Mouse (Mus musculus) hindbrain, embryonic 11.5 days (tissue): Measurements from ENCODE around the gene Arhgap29. TPM values are rescaled to one million over a fixed set of nuclear protein-coding genes. Genes with fewer than 3 reads are reported as not detected.

ENCODE experiments used
- ATAC-seq: fragments of 200-750 bp; cut with Nextera tagmentation; 2 replicates; pipeline ENCODE4 v1.8.0; 2017; ENCODE audit warnings: mild to moderate bottlenecking, moderate TSS enrichment, moderate library complexity; ENCODE audit not compliant: low FRiP score
- DNase-seq: peaks from one replicate; pipeline ENCODE4 v3.0.0-alpha.2; 2015; ENCODE audit warnings: low spot score
- H3K27ac ChIP-seq: fragments of 300-500 bp; sonication (generic); 2 replicates; pipeline ENCODE4 v1.5.1; 2014; ENCODE audit warnings: mild to moderate bottlenecking, low read depth, low read length
- H3K27me3 ChIP-seq: fragments of 300-500 bp; sonication (generic); 2 replicates; pipeline ENCODE4 v1.6.1; 2014; ENCODE audit warnings: mild to moderate bottlenecking, low read length, moderate library complexity, mixed read lengths; ENCODE audit not compliant: control insufficient read depth, insufficient read depth
- H3K36me3 ChIP-seq: fragments of 300-500 bp; sonication (generic); 2 replicates; pipeline ENCODE4 v1.6.1; 2014; ENCODE audit warnings: mild to moderate bottlenecking, low read length, moderate library complexity, mixed read lengths; ENCODE audit not compliant: control insufficient read depth, insufficient read depth
- H3K4me1 ChIP-seq: fragments of 300-500 bp; sonication (generic); replicated peaks from 2 replicates; pipeline ENCODE4 v1.6.1; 2014; ENCODE audit warnings: low read length, mixed read lengths; ENCODE audit not compliant: control insufficient read depth, insufficient read depth
- H3K4me2 ChIP-seq: fragments of 300-500 bp; sonication (generic); replicated peaks from 2 replicates; pipeline ENCODE4 v1.6.1; 2014; ENCODE audit warnings: mild to moderate bottlenecking, low read depth, low read length
- H3K4me3 ChIP-seq: fragments of 300-500 bp; sonication (generic); 2 replicates; pipeline ENCODE4 v1.5.1; 2014; ENCODE audit warnings: low read depth, low read length
- H3K9ac ChIP-seq: fragments of 300-500 bp; sonication (generic); 2 replicates; pipeline ENCODE4 v1.6.1; 2014; ENCODE audit warnings: low read depth, low read length
- H3K9me3 ChIP-seq: fragments of 300-500 bp; sonication (generic); 2 replicates; pipeline ENCODE4 v1.6.1; 2016; ENCODE audit warnings: low read length; ENCODE audit not compliant: control insufficient read depth
- WGBS: fragments of 180-500 bp; shearing (Covaris S2); extraction: QIAGEN DNeasy Blood & Tissue Kit; methylation state at CpG from one replicate; pipeline ENCODE4 v1.1.7; 2014; 5-methylcytosine and 5-hydroxymethylcytosine counted together
- polyA plus RNA-seq: library from polyadenylated mRNA; unstranded; fragments of >200 nt; fragmentation: Nextera tagmentation; extraction: Ambion mirVana; gene quantifications from 2 replicates; pipeline ENCODE4 v1.2.1, GENCODE M21; 2014

Arhgap29 gene
- polyA plus RNA-seq, 1 experiment from 2014 or later, result 36.1 TPM

GRCm38 (mm10) chr3:122010292-122010691 lies 58.0 kb downstream of the Arhgap29 start:
- no peak for ATAC-seq
- Histone ChIP-seq H3K9ac (no peak overlapping the region), H3K4me3 (no peak overlapping the region), H3K27ac (no peak overlapping the region), H3K36me3 (no peaks in the 10 kb centered on the region), H3K9me3 (no peaks in the 10 kb centered on the region), H3K4me2 (no peak overlapping the region), H3K27me3 (no peaks in the 10 kb centered on the region), H3K4me1 (no peaks in the 10 kb centered on the region)
- no peak for DNase-seq
- 89% methylated on average over 5 of the region's 5 CpGs for WGBS

GRCm38 (mm10) chr3:122012464-122012863 lies 60.1 kb downstream of the Arhgap29 start:
- Histone ChIP-seq H3K27ac (no peak overlapping the region), H3K9ac (no peak overlapping the region), H3K9me3 (no peaks in the 10 kb centered on the region), H3K4me3 (no peak overlapping the region), H3K36me3 (no peaks in the 10 kb centered on the region), H3K27me3 (no peaks in the 10 kb centered on the region), H3K4me2 (no peak overlapping the region), H3K4me1 (no peaks in the 10 kb centered on the region)
- DNase-seq (no peak), ATAC-seq (no peak)
- 81% methylated on average over 1 of the region's 1 CpGs for WGBS

- H3K27ac ChIP-seq, result no peak overlapping the region
- H3K9me3 ChIP-seq, result no peaks in the 10 kb centered on the region
- no peak for DNase-seq
- no peak overlapping the region for H3K9ac ChIP-seq
- ATAC-seq, result no peak
- no peaks in the 10 kb centered on the region for H3K36me3 ChIP-seq
- no peaks in the 10 kb centered on the region for H3K27me3 ChIP-seq
- H3K4me1 ChIP-seq, result no peaks in the 10 kb centered on the region
- WGBS, result 95% methylated on average over 7 of the region's 7 CpGs
- no peak overlapping the region for H3K4me2 ChIP-seq
- H3K4me3 ChIP-seq, result no peak overlapping the region
Measured at GRCm38 (mm10) chr3:122018421-122018820, 66.1 kb downstream of the Arhgap29 start.

- Histone ChIP-seq H3K36me3 (no peaks in the 10 kb centered on the region), H3K4me2 (no peak overlapping the region), H3K9ac (no peak overlapping the region), H3K4me1 (no peaks in the 10 kb centered on the region), H3K27me3 (no peaks in the 10 kb centered on the region), H3K27ac (no peak overlapping the region), H3K9me3 (no peaks in the 10 kb centered on the region), H3K4me3 (no peak overlapping the region)
- 90% methylated on average over 5 of the region's 5 CpGs for WGBS
- DNase-seq (no peak), ATAC-seq (no peak)
Measured at GRCm38 (mm10) chr3:122019159-122019558, 66.8 kb downstream of the Arhgap29 start.

- no peak for DNase-seq
- no peaks in the 10 kb centered on the region for H3K36me3 ChIP-seq
- H3K4me2 ChIP-seq, result no peak overlapping the region
- H3K4me1 ChIP-seq, result no peaks in the 10 kb centered on the region
- H3K27ac ChIP-seq, result no peak overlapping the region
- H3K27me3 ChIP-seq, result no peaks in the 10 kb centered on the region
- H3K9me3 ChIP-seq, result no peaks in the 10 kb centered on the region
- no peak overlapping the region for H3K9ac ChIP-seq
- ATAC-seq, result no peak
- H3K4me3 ChIP-seq, result no peak overlapping the region
- 78% methylated on average over 8 of the region's 8 CpGs for WGBS
Measured at GRCm38 (mm10) chr3:122021029-122021652, 68.8 kb downstream of the Arhgap29 start.

DNA sequence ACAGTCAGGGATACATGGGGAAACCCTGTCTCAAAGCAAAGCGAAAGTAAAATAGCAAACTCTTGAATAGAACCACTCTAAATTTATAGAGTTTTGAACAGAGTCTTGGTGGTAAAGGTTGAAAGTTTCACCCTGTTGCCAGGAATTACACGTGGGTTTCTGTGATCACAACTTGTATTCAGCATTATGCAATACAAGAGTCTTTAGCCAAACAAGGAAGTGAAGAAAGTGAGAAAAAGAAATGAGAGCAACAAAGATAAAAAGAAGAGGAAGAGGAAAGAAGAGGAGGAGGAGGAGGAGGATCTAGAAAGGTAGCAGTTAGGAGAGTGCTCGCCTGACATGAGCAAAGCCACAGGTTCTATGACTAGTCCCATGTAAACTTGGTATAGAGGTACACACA lies 70.0 kb downstream of the Arhgap29 start:
- Histone ChIP-seq H3K36me3 (no peaks in the 10 kb centered on the region), H3K27ac (no peak overlapping the region), H3K4me2 (no peak overlapping the region), H3K9ac (no peak overlapping the region), H3K4me3 (no peak overlapping the region), H3K27me3 (no peaks in the 10 kb centered on the region), H3K9me3 (no peaks in the 10 kb centered on the region), H3K4me1 (no peaks in the 10 kb centered on the region)
- DNase-seq (no peak), ATAC-seq (no peak)
- WGBS, result 93% methylated on average over 3 of the region's 3 CpGs

DNA sequence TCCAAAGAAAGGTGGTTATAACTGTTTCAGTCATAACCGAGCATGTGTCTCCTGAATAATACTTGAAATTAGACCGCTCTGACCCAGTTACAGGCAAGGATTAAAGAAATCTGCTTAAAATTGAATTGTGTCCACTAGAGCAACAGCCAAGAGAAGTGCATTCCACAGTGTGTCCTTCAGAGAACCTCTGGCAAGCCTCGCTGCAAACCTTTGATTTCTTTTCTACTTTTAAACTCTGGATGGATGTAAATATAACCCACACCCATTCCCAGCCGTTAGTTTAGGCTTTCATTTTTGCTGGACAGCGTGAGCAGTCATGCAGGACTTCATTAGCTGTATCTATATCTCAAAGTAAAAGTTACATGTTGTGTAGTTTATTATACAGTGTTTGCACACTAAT lies 74.3 kb downstream of the Arhgap29 start:
- ATAC-seq, result no peak
- Histone ChIP-seq H3K36me3 (no peaks in the 10 kb centered on the region), H3K27ac (no peak overlapping the region), H3K9ac (no peak overlapping the region), H3K4me2 (no peak overlapping the region), H3K9me3 (no peaks in the 10 kb centered on the region), H3K27me3 (no peaks in the 10 kb centered on the region), H3K4me1 (no peaks in the 10 kb centered on the region), H3K4me3 (no peak overlapping the region)
- WGBS, result 82% methylated on average over 5 of the region's 5 CpGs
- DNase-seq, result no peak

- Histone ChIP-seq H3K27ac (no peak overlapping the region), H3K9ac (no peak overlapping the region), H3K4me2 (no peak overlapping the region), H3K9me3 (no peaks in the 10 kb centered on the region), H3K27me3 (no peaks in the 10 kb centered on the region), H3K4me3 (no peak overlapping the region), H3K36me3 (no peaks in the 10 kb centered on the region), H3K4me1 (no peaks in the 10 kb centered on the region)
- WGBS, result 94% methylated on average over 8 of the region's 8 CpGs
- DNase-seq (no peak), ATAC-seq (no peak)
Measured at GRCm38 (mm10) chr3:122027776-122028175, 75.4 kb downstream of the Arhgap29 start.

GRCm38 (mm10) chr3:122033248-122033837 lies 81.0 kb downstream of the Arhgap29 start:
- DNase-seq (no peak), ATAC-seq (no peak)
- Histone ChIP-seq H3K4me1 (no peaks in the 10 kb centered on the region; the same call in 1 of the 2 replicates), H3K36me3 (no peaks in the 10 kb centered on the region), H3K4me2 (no peak overlapping the region), H3K4me3 (no peak overlapping the region), H3K27ac (no peak overlapping the region), H3K27me3 (no peaks in the 10 kb centered on the region), H3K9me3 (no peaks in the 10 kb centered on the region), H3K9ac (no peak overlapping the region)
- 69% methylated on average over 9 of the region's 9 CpGs for WGBS
